Mouse (Mus musculus): ENCODE data around the gene Acaa1a.
A peak's percentile ranks its signal among the peaks of the same experiment; 100 is the strongest.

Acaa1a gene

GRCm38 (mm10) chr9:119339558-119340211 lies at the start of gene Acaa1a:
Acaa1a (plus strand) TSS chr9:119339676.
- DNase-seq, result peak; percentile 77

DNA sequence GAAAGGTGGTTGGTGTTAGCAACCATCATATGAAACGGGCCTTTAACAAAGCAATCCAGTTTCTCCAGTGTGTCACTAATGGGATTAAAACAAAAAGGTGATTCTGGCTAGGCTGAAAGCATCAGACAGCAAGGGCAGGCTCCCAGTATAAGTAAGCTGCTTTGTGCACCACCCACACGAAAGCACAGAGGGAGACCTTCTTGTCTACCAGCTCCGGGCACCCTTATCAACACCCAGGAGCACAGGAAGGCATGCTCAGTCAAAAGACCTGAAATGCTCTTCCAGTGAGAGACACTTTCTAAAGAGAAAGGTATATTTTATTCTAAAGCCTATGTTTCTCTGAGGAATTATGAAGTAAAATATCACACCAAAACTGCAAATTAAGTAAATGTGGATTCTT lies 48.7 kb upstream of the Acaa1a start:
- DNase-seq, result no peak

DNA sequence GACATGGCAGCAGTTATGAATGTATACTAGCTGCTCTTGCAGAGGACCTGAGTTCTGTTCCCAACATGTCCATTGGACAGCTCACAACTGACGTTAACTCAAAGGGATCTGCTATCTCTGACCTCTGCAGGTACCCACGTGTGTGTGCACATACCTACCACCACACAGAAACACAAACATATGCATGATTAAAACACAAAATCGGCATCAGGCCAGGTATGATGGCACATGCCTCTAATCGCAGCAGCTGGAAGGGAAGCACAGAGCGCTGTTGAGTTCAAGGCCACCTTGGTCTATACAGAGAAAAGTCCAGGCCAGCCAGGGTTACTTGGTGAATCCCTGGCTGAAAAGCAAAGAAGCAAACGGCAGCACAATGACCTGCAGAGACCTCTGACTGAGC lies 41.8 kb upstream of the Acaa1a start:
- DNase-seq, result no peak

- no peak for DNase-seq
These were observed 40.9 kb upstream of the Acaa1a start for GRCm38 (mm10) chr9:119298563-119298962.

DNA sequence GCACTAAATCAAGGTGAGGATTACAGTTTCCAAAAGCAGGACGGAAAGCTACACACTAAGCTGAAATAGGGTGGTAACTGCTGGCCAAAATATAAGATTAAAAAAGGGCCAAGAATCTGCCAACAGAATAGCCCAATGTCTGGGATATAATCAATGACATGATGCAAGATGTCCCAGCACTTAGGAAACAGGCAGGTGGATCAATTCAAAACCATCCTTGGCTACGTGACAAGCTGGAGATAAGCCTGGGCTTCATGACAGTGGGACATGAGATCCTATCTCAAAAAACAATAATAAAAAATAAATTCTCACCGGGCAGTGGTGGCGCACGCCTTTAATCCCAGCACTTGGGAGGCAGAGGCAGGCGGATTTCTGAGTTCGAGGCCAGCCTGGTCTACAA lies 33.6 kb upstream of the Acaa1a start:
- no peak for DNase-seq

GRCm38 (mm10) chr9:119309067-119309466 lies 30.4 kb upstream of the Acaa1a start:
- no peak for DNase-seq

- DNase-seq, result no peak
These were observed 26.4 kb upstream of the Acaa1a start for GRCm38 (mm10) chr9:119313096-119313495.

DNA sequence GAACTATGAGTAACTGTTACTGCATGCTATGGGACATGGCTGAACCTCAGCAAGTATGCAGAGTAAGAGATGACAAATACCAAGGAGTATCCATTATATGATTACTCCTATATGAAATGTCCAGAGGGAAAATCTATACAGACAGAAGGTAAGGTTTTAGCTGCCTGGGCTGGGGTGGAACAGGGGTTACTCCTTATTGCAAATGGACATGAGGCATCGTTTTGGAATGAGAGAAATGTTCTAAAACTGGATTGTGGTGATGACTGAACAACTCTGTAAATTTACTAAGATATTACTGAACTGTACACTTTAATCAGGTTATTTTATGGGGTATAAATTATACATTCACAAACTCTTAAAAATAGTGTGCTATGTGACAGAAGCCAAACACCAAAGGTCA lies 20.6 kb upstream of the Acaa1a start:
- no peak for DNase-seq

GRCm38 (mm10) chr9:119320446-119320845 lies 19.0 kb upstream of the Acaa1a start:
- no peak for DNase-seq

GRCm38 (mm10) chr9:119320946-119321345 lies 18.5 kb upstream of the Acaa1a start:
- no peak for DNase-seq

GRCm38 (mm10) chr9:119321392-119322229 lies 17.9 kb upstream of the Acaa1a start:
- DNase-seq, result no peak

GRCm38 (mm10) chr9:119322289-119323259 lies 16.9 kb upstream of the Acaa1a start, which contains the start of gene Oxsr1:
Oxsr1 (minus strand) TSS chr9:119322427.
- peak; percentile 98 for DNase-seq

DNA sequence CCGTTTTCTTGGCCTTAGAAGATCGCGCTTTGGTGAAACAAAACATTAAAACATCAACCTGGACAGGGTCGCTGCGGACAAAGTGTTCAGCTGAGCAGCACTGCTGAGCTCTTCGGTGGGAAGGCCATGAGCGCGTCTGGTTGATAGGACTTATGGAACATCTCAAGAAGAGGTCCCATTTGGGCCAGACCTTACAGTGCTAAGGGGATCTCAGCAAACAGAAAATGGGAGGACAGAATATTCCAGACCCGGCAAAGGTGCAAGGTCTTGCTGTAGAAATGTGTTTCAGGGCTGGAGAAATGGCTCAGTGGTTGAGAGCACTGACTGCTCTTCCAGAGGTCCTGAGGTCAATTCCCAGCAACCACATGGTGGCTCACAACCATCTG lies 16.2 kb upstream of the Acaa1a start:
- DNase-seq, result no peak

DNA sequence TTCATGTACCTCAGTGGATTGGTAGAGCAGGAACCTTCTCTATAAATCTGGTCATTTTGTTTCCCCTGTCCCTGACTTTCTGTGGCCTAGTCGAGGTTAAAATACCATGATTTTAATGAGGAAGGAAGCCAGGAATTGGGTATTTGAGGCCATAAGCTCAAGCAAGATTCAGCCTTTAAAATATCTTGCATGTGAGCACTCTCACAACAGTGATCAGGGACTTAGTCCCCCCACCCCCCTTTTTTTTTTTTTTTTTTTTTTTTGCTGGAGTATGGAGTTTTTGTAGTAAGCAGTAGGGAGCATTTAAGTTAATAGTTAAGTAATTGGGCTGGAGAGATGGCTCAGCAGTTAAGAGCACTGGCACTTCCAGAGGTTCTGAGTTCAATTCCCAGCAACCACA lies 15.3 kb upstream of the Acaa1a start:
- no peak for DNase-seq

DNA sequence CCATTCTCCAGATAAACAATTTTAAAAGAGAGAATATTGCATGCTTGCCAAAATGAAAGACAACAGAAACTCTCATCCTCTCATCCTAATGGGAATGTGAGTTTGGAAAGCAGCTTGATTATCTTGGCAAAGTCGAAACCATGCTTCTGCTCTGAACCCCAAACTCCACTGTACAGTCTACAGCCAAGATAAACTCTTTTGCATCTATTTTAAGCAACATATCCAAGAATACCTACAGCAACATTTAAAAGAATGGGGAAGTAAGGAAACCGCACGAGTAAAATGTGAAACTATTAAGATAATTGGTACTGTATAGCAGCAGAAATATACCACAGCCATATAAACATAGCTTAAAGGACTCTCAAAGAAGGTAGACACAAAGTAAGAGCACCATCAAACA lies 11.0 kb upstream of the Acaa1a start:
- no peak for DNase-seq

DNA sequence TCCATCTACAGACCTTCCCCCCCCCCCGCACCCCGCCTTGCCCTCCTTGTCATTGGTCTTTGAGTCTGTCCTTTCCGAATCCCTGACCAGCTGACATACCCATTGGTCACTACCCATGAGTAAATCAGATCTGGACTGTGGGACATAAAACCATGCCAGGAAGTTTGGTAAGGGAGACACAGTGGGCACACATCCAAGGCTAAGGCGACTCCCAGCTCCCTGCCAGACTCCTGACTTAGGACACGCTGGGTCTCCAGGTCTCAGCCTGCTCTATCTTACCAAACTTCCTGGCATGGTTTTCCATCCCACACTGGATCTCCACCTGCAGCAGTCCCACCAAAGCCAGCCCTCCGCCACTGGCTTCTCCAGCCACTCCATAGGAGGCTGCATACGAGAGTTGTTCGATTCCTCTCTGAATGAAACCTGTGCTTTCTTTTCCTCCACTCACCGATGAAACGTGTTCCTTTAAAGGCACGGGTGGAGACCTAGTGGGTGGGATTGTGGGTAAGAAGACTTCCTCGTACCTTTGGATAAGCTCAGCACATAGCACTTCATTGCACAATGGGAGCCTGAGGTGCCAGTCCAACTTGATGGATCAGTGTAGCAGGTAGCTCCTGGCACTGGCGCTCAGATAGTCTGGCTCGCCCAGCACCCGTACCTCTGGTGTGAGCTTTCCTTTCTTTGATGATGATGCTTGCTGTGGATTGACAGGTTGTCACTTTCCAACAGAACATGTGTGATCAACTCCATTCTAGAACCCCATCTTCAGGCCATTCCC lies 9.1 kb upstream of the Acaa1a start:
- no peak for DNase-seq

DNA sequence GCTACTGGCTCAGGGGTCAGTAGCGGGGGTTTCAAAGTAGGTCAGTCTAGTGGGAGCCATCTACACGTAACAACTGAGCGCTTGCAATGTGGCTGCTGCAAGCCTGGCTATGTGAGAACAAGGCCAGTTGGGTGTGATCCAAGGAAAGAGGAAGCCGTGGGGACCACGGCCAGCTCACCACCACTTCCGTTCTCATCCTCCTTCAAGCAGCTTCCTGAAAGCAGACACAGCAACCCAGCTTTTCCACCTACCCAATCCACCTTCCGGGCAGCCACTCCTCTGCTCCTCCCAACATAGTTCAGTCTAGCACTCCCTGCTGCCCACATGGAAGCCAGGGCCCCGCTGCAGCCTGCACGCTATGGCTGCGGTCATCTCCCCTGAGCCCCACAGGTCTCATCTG lies 5.2 kb upstream of the Acaa1a start:
- DNase-seq, result peak; percentile 35

DNA sequence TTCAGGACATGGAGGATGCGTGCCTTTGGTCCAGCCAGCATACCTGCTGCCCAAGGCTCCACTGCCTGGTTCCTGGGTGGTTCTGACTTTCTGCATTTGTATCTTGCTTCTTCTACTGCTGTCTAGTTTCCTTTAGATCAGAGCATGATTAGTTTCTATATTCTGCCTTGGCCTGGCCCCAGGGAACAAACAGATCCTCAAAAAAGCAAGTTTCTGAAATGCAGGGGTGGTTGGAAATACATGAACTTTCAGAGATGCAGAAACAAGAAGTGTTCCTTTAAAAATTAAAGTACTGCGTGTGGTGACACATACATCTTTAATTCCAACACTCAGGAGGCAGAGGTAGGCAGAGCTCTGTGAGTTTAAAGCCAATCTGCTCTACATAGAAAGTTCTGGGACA lies 4.6 kb upstream of the Acaa1a start:
- no peak for DNase-seq

- DNase-seq, result no peak
These were observed 3.9 kb upstream of the Acaa1a start for GRCm38 (mm10) chr9:119335571-119335970.

GRCm38 (mm10) chr9:119337842-119338241 lies 1.6 kb upstream of the Acaa1a start:
- no peak for DNase-seq

GRCm38 (mm10) chr9:119338350-119338749 lies 1.1 kb upstream of the Acaa1a start:
- no peak for DNase-seq

DNA sequence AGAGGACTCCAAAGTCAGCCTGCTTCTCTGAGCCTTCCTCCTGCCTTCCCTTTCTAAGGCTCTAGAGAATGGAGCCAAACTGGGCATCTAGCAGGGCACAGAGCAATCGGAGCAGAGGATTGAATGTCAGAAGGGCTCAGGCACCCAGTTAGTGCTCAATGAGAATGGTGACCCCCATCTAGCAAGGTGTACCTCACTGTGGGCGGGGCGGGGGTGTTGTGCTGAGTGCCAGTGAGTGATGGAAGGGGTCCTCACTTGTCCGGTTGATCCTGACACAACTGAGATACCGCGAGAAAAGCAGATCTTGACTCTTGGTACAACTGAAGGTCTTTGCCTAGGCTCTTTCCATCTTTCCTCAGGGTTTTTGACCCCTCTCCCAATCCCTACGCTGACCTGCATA lies 370 bp upstream of the Acaa1a start:
- peak; percentile 53 for DNase-seq

GRCm38 (mm10) chr9:119340212-119340580 lies 720 bp downstream of the Acaa1a start:
- no peak for DNase-seq
